In genomic region chr10:25118674-25119670, GRCm38 (mm10) we compare ENCODE assay signal across 9 mouse cellular contexts.
DNase-seq lines count a peak whose midpoint lies in the region; ATAC-seq and TF ChIP-seq lines count a peak whose summit lies in the region.
"Had no signal": no experiment of that assay in that cellular context is flagged by ENCODE, and none has a peak within 500 bp of the region (broad histone marks: within the 10 kb centered on the region; RNA-seq: fewer than 3 reads in every experiment).

No protein-coding gene starts in this region.

- no peaks in the 10 kb centered on the region for H3K27me3 ChIP-seq in kidney, adult 2 months (replicated peaks; ENCODE audit: control insufficient read depth, insufficient read depth, low read length)
- no peaks in the 10 kb centered on the region for H3K27me3 ChIP-seq in liver, embryonic 15.5 days
- H3K27me3 ChIP-seq: limb, embryonic 12.5 days had no signal

- peak; percentile 5 for DNase-seq in kidney, adult 2 months
- DNase-seq in kidney, adult 11 months, result no peak
- peak; percentile 50 for DNase-seq in c-Kit-positive CD71-positive TER-119-negative erythroid progenitor cells, embryonic 14.5 days (ENCODE audit: low read depth)
- peak; percentile 75 to 77 for DNase-seq in spleen, postnatal 36 days (ENCODE audit: low spot score in 2 of 2)
- no peak for DNase-seq in right cerebral cortex, postnatal 36 days (ENCODE audit: low spot score in 2 of 2)
- no peak for DNase-seq in embryo, embryonic 10 days (ENCODE audit: low spot score)
- no peak for DNase-seq in gastrocnemius, adult 18-20 months (ENCODE audit: low spot score)

- H3K4me1 ChIP-seq in kidney, adult 2 months (ENCODE audit: control insufficient read depth, insufficient read depth, low read length), result no peaks in the 10 kb centered on the region
- peaks cover 18% of the 10 kb centered on the region for H3K4me1 ChIP-seq in liver, embryonic 15.5 days (replicated peaks)
- H3K4me1 ChIP-seq: limb, embryonic 12.5 days had no signal

- H3K27ac ChIP-seq in kidney, adult 2 months (ENCODE audit: insufficient read depth, low read depth, low read length), result no peak overlapping the region
- H3K27ac ChIP-seq in liver, embryonic 15.5 days (replicated peaks), result no peak overlapping the region
- H3K27ac ChIP-seq: limb, embryonic 12.5 days had no signal

- 44% methylated on average over 17 of the region's 17 CpGs for WGBS in kidney, adult 2 months
- 7% methylated on average over 17 of the region's 17 CpGs for WGBS in liver, embryonic 15.5 days (ENCODE audit: insufficient replicate concordance)

- H3K4me2 ChIP-seq in liver, embryonic 15.5 days, result peak overlapping the region; percentile 59
- H3K4me2 ChIP-seq: limb, embryonic 12.5 days had no signal

- TF ChIP-seq CTCF in kidney, adult 2 months (conservative IDR thresholded peaks at IDR 0.05; ENCODE audit: insufficient read depth, insufficient read length, low read depth, low read length), result no peak

- TF ChIP-seq POLR2A in kidney, adult 2 months (IDR thresholded peaks at IDR 0.05; ENCODE audit: low read depth, low read length), result no peak

- H3K9me3 ChIP-seq in liver, embryonic 15.5 days (replicated peaks), result no peaks in the 10 kb centered on the region
- H3K9me3 ChIP-seq: limb, embryonic 12.5 days had no signal

- peak; percentile 85 for ATAC-seq in liver, embryonic 15.5 days (ENCODE audit: insufficient read depth)

- no peak overlapping the region for H3K9ac ChIP-seq in liver, embryonic 15.5 days
- H3K9ac ChIP-seq: limb, embryonic 12.5 days had no signal

- H3K4me3 ChIP-seq in kidney, adult 2 months (ENCODE audit: insufficient read depth, low read depth, low read length), result no peak overlapping the region
- H3K4me3 ChIP-seq in liver, embryonic 15.5 days (replicated peaks), result 0 out of 2 replicates have a peak overlapping the region, but pooled peaks have one; percentile 12
- H3K4me3 ChIP-seq: limb, embryonic 12.5 days had no signal

- H3K36me3 ChIP-seq in kidney, adult 2 months (ENCODE audit: control insufficient read depth, insufficient read depth, low read length), result no peaks in the 10 kb centered on the region
- no peaks in the 10 kb centered on the region for H3K36me3 ChIP-seq in liver, embryonic 15.5 days (replicated peaks)
- H3K36me3 ChIP-seq: limb, embryonic 12.5 days had no signal

Comparison
In these comparisons a context has a peak if more than half of its experiments do, and no peak if none do; other contexts are left out.
1. DNase-seq: peak in kidney, adult 2 months (single experiment), c-Kit-positive CD71-positive TER-119-negative erythroid progenitor cells, embryonic 14.5 days (single experiment) and spleen, postnatal 36 days (2 of 2); none in kidney, adult 11 months (single experiment), right cerebral cortex, postnatal 36 days (0 of 2), embryo, embryonic 10 days (single experiment) and gastrocnemius, adult 18-20 months (single experiment).